Comparison of ENCODE assay signal across 13 mouse cellular contexts in genomic region chr8:31725430-31725829, GRCm38 (mm10).
"Had no signal": no experiment of that assay in that cellular context is flagged by ENCODE, and none has a peak within 500 bp of the region (broad histone marks: within the 10 kb centered on the region; RNA-seq: fewer than 3 reads in every experiment).

No protein-coding gene starts in this region.

- DNase-seq: kidney, adult 18-20 months; kidney, adult 9 months; kidney, postnatal 14 days; kidney, postnatal 4 days; lung, adult 2 months; lung, postnatal 14 days; lung, postnatal 4 days; midbrain, embryonic 14.5 days; thymus, adult 18-20 months; thymus, postnatal 36 days had no signal

- H3K27ac ChIP-seq: limb, embryonic 15.5 days had no signal

- H3K27me3 ChIP-seq: limb, embryonic 15.5 days had no signal

- H3K4me3 ChIP-seq: limb, embryonic 15.5 days had no signal

- H3K9ac ChIP-seq: limb, embryonic 15.5 days had no signal

- H3K9me3 ChIP-seq: limb, embryonic 15.5 days had no signal

- ATAC-seq: intestine, embryonic 16.5 days had no signal

- H3K4me2 ChIP-seq: limb, embryonic 15.5 days; midbrain, embryonic 11.5 days had no signal

- H3K36me3 ChIP-seq: limb, embryonic 15.5 days had no signal

- H3K4me1 ChIP-seq: limb, embryonic 15.5 days had no signal
